Mouse (Mus musculus) MEL (cell line): Measurements from ENCODE around the gene Entpd7. TPM values are rescaled to one million over a fixed set of nuclear protein-coding genes. Genes with fewer than 3 reads are reported as not detected.

ENCODE experiments used
- DNase-seq: peaks from one replicate; pipeline ENCODE4 v3.0.0; 2011; ENCODE audit warnings: low read depth, low spot score
- H3K27ac ChIP-seq: 2 replicates; pipeline ENCODE4 v1.5.1; 2012; ENCODE audit warnings: low read depth, mild to moderate bottlenecking, control low read depth, low read length, moderate library complexity; ENCODE audit not compliant: control insufficient read depth
- H3K27me3 ChIP-seq, 2 experiments: fragments of 150-350 bp in 1 of 2; sonication (generic) in 1 of 2; 2 replicates each; pipeline ENCODE4 v1.6.1; 2012; ENCODE audit warnings: low read length in 2 of 2, mild to moderate bottlenecking in 2 of 2, improper control_type of control experiment in 1 of 2, moderate library complexity in 1 of 2; ENCODE audit not compliant: insufficient read depth in 2 of 2, control insufficient read depth in 1 of 2
- H3K36me3 ChIP-seq, 2 experiments: 2 replicates each; pipeline ENCODE4 v1.6.1; 2012 to 2014; ENCODE audit warnings: low read length in 2 of 2, improper control_type of control experiment in 1 of 2, inconsistent platforms in 1 of 2, mild to moderate bottlenecking in 1 of 2; ENCODE audit not compliant: insufficient read depth in 2 of 2, control insufficient read depth in 1 of 2
- H3K4me1 ChIP-seq, 2 experiments: fragments of 150-350 bp in 1 of 2; sonication (generic) in 1 of 2; 2 replicates each; pipeline ENCODE4 v1.6.1; 2012; ENCODE audit warnings: low read length in 2 of 2, improper control_type of control experiment in 1 of 2, mild to moderate bottlenecking in 1 of 2; ENCODE audit not compliant: insufficient read depth in 2 of 2, control insufficient read depth in 1 of 2
- H3K4me3 ChIP-seq, 2 experiments: fragments of 150-350 bp in 1 of 2; sonication (generic) in 1 of 2; 2 replicates each; pipeline ENCODE4 v1.5.1; 2012; ENCODE audit warnings: low read depth in 2 of 2, low read length in 2 of 2, mild to moderate bottlenecking in 2 of 2, moderate library complexity in 2 of 2, control low read depth in 1 of 2, improper control_type of control experiment in 1 of 2; ENCODE audit not compliant: control insufficient read depth in 1 of 2, insufficient read depth in 1 of 2
- H3K79me2 ChIP-seq: 2 replicates; pipeline ENCODE4 v1.6.1; 2012; ENCODE audit warnings: mild to moderate bottlenecking, low read length, moderate library complexity; ENCODE audit not compliant: control insufficient read depth, poor library complexity, insufficient read depth
- H3K9ac ChIP-seq: 2 replicates; pipeline ENCODE4 v1.6.1; 2012; ENCODE audit warnings: low read depth, mild to moderate bottlenecking, control low read depth, low read length, moderate library complexity; ENCODE audit not compliant: control insufficient read depth, poor library complexity, severe bottlenecking
- H3K9me3 ChIP-seq: fragments of 150-350 bp; sonication (generic); replicated peaks from 2 replicates; pipeline ENCODE4 v1.6.1; 2012; ENCODE audit warnings: mild to moderate bottlenecking, low read length, improper control_type of control experiment, moderate library complexity; ENCODE audit not compliant: insufficient read depth
- BHLHE40 ChIP-seq: IDR thresholded peaks from 2 replicates; pipeline ENCODE4 v1.6.1; 2012; ENCODE audit warnings: low read depth, mild to moderate bottlenecking, inconsistent platforms, low read length, improper control_type of control experiment, borderline replicate concordance
- CHD1 ChIP-seq: IDR thresholded peaks from 2 replicates; pipeline ENCODE4 v1.6.1; 2012; ENCODE audit warnings: low read depth, mild to moderate bottlenecking, inconsistent platforms, low read length, improper control_type of control experiment
- CHD2 ChIP-seq: IDR thresholded peaks from 2 replicates; pipeline ENCODE4 v1.6.1; 2011; ENCODE audit warnings: low read length, improper control_type of control experiment
- E2F4 ChIP-seq: IDR thresholded peaks from 2 replicates; pipeline ENCODE4 v1.6.1; 2011; ENCODE audit warnings: low read depth, low read length, improper control_type of control experiment, borderline replicate concordance
- ELF1 ChIP-seq: IDR thresholded peaks from 2 replicates; pipeline ENCODE4 v1.6.1; 2014; ENCODE audit warnings: low read depth, mild to moderate bottlenecking, inconsistent platforms, low read length, improper control_type of control experiment, moderate library complexity
- ETS1 ChIP-seq: IDR thresholded peaks from 2 replicates; pipeline ENCODE4 v1.6.1; 2012; ENCODE audit warnings: low read depth, mild to moderate bottlenecking, inconsistent platforms, low read length, improper control_type of control experiment, moderate library complexity
- GABPA ChIP-seq: IDR thresholded peaks from 2 replicates; pipeline ENCODE4 v1.6.1; 2012; ENCODE audit warnings: low read depth, mild to moderate bottlenecking, inconsistent platforms, low read length, improper control_type of control experiment, moderate library complexity
- GATA1 ChIP-seq: IDR thresholded peaks from 2 replicates; pipeline ENCODE4 v1.6.1; 2011; ENCODE audit warnings: low read depth, low read length, improper control_type of control experiment
- HCFC1 ChIP-seq: IDR thresholded peaks from 2 replicates; pipeline ENCODE4 v1.6.1; 2012; ENCODE audit warnings: low read depth, mild to moderate bottlenecking, inconsistent platforms, low read length, improper control_type of control experiment, moderate library complexity
- JUND ChIP-seq: IDR thresholded peaks from 2 replicates; pipeline ENCODE4 v1.6.1; 2011; ENCODE audit warnings: low read depth, mild to moderate bottlenecking, improper control_type of control experiment, low read length
- KAT2A ChIP-seq: conservative IDR thresholded peaks from 2 replicates; pipeline ENCODE4 v1.6.1; 2012; ENCODE audit warnings: low read depth, low read length, improper control_type of control experiment, inconsistent platforms
- MAFK ChIP-seq: IDR thresholded peaks from 2 replicates; pipeline ENCODE4 v1.6.1; 2011; ENCODE audit warnings: low read depth, mild to moderate bottlenecking, low read length, improper control_type of control experiment, borderline replicate concordance
- MAX ChIP-seq: IDR thresholded peaks from 2 replicates; pipeline ENCODE4 v1.6.1; 2011; ENCODE audit warnings: low read length, improper control_type of control experiment
- MAZ ChIP-seq: IDR thresholded peaks from 2 replicates; pipeline ENCODE4 v1.6.1; 2012; ENCODE audit warnings: low read depth, mild to moderate bottlenecking, inconsistent platforms, low read length, improper control_type of control experiment
- MEF2A ChIP-seq: IDR thresholded peaks from 2 replicates; pipeline ENCODE4 v1.6.1; 2014; ENCODE audit warnings: low read depth, mild to moderate bottlenecking, inconsistent platforms, low read length, improper control_type of control experiment; ENCODE audit not compliant: poor library complexity, insufficient replicate concordance, severe bottlenecking; ENCODE audit errors: extremely low read depth
- MXI1 ChIP-seq: IDR thresholded peaks from 2 replicates; pipeline ENCODE4 v1.6.1; 2011; ENCODE audit warnings: mild to moderate bottlenecking, low read depth, low read length, improper control_type of control experiment
- MYB ChIP-seq: IDR thresholded peaks from 2 replicates; pipeline ENCODE4 v1.6.1; 2011; ENCODE audit warnings: mild to moderate bottlenecking, low read depth, low read length, improper control_type of control experiment
- MYC ChIP-seq: IDR thresholded peaks from 2 replicates; pipeline ENCODE4 v1.6.1; 2011; ENCODE audit warnings: low read depth, mild to moderate bottlenecking, low read length, improper control_type of control experiment, moderate library complexity
- NELFE ChIP-seq: IDR thresholded peaks from 2 replicates; pipeline ENCODE4 v1.6.1; 2011; ENCODE audit warnings: low read depth, low read length, improper control_type of control experiment
- NRF1 ChIP-seq: IDR thresholded peaks from 2 replicates; pipeline ENCODE4 v1.6.1; 2014; ENCODE audit warnings: low read depth, mild to moderate bottlenecking, inconsistent platforms, low read length, improper control_type of control experiment, moderate library complexity; ENCODE audit not compliant: poor library complexity, insufficient read depth, severe bottlenecking
- POLR2A ChIP-seq, 2 experiments: IDR thresholded peaks; 2 replicates each; pipeline ENCODE4 v1.6.1; 2011 to 2012; ENCODE audit warnings: low read length in 2 of 2, mild to moderate bottlenecking in 2 of 2, control low read depth in 1 of 2, improper control_type of control experiment in 1 of 2, low read depth in 1 of 2, moderate library complexity in 1 of 2; ENCODE audit not compliant: control insufficient read depth in 1 of 2, insufficient read depth in 1 of 2, poor library complexity in 1 of 2
- POLR2AphosphoS2 ChIP-seq: IDR thresholded peaks from 2 replicates; pipeline ENCODE4 v1.6.1; 2011; ENCODE audit warnings: low read length, improper control_type of control experiment
- POLR2AphosphoS5 ChIP-seq: IDR thresholded peaks from 2 replicates; pipeline ENCODE4 v1.6.1; 2012; ENCODE audit warnings: low read depth, borderline replicate concordance, mild to moderate bottlenecking, inconsistent platforms, low read length, moderate library complexity, mixed read lengths
- RAD21 ChIP-seq: IDR thresholded peaks from 2 replicates; pipeline ENCODE4 v1.6.1; 2011; ENCODE audit warnings: mild to moderate bottlenecking, low read depth, low read length, improper control_type of control experiment
- RCOR1 ChIP-seq: IDR thresholded peaks from 2 replicates; pipeline ENCODE4 v1.6.1; 2012; ENCODE audit warnings: low read depth, mild to moderate bottlenecking, inconsistent platforms, low read length, improper control_type of control experiment
- SIN3A ChIP-seq: IDR thresholded peaks from 2 replicates; pipeline ENCODE4 v1.6.1; 2012; ENCODE audit warnings: low read length, improper control_type of control experiment, inconsistent platforms
- SMC3 ChIP-seq: IDR thresholded peaks from 2 replicates; pipeline ENCODE4 v1.6.1; 2011; ENCODE audit warnings: low read depth, low read length, improper control_type of control experiment
- TAL1 ChIP-seq: IDR thresholded peaks from 2 replicates; pipeline ENCODE4 v1.6.1; 2012; ENCODE audit warnings: mild to moderate bottlenecking, inconsistent platforms, low read length, moderate library complexity, mixed read lengths
- TBP ChIP-seq: IDR thresholded peaks from 2 replicates; pipeline ENCODE4 v1.8.0; 2011; ENCODE audit warnings: low read depth, low read length, improper control_type of control experiment
- TCF12 ChIP-seq: IDR thresholded peaks from 2 replicates; pipeline ENCODE4 v1.6.1; 2014; ENCODE audit warnings: low read depth, mild to moderate bottlenecking, inconsistent platforms, low read length, improper control_type of control experiment, moderate library complexity
- UBTF ChIP-seq: IDR thresholded peaks from 2 replicates; pipeline ENCODE4 v1.6.1; 2012; ENCODE audit warnings: low read depth, mild to moderate bottlenecking, inconsistent platforms, low read length, improper control_type of control experiment, moderate library complexity, borderline replicate concordance; ENCODE audit not compliant: insufficient read depth
- USF2 ChIP-seq, 2 experiments: IDR thresholded peaks; 2 replicates each; pipeline ENCODE4 v1.6.1; 2011 to 2012; ENCODE audit warnings: improper control_type of control experiment in 2 of 2, low read length in 2 of 2, borderline replicate concordance in 1 of 2, inconsistent platforms in 1 of 2, low read depth in 1 of 2, mild to moderate bottlenecking in 1 of 2; ENCODE audit not compliant: insufficient read depth in 1 of 2
- ZC3H11A ChIP-seq: IDR thresholded peaks from 2 replicates; pipeline ENCODE4 v1.6.1; 2012; ENCODE audit warnings: low read depth, mild to moderate bottlenecking, inconsistent platforms, low read length, improper control_type of control experiment
- ZKSCAN1 ChIP-seq: IDR thresholded peaks from 2 replicates; pipeline ENCODE4 v1.6.1; 2012; ENCODE audit warnings: low read depth, mild to moderate bottlenecking, inconsistent platforms, low read length, improper control_type of control experiment, moderate library complexity
- ZMIZ1 ChIP-seq: IDR thresholded peaks from 2 replicates; pipeline ENCODE4 v1.6.1; 2012; ENCODE audit warnings: low read depth, mild to moderate bottlenecking, inconsistent platforms, low read length, improper control_type of control experiment, moderate library complexity
- polyA plus RNA-seq, 2 experiments: library from polyadenylated mRNA; stranded (reverse) in 1 of 2; unstranded in 1 of 2; fragments of >175 nt in 1 of 2; fragments of >200 nt in 1 of 2; gene quantifications; 2 replicates each; pipeline versions ENCODE4 v1.2.1 to v1.2.4; 2012; ENCODE audit warnings: low replicate concordance in 2 of 2, low read depth in 1 of 2; ENCODE audit not compliant: insufficient read length in 2 of 2, insufficient read depth in 1 of 2, missing spikeins in 1 of 2
- total RNA-seq: library from RNA; depleted of rRNA; stranded (reverse); fragments of 300-350 nt; gene quantifications from 2 replicates; pipeline ENCODE4 v1.2.3, GENCODE M21; 2012

The Entpd7 gene
- total and polyA plus RNA-seq, 3 experiments: 4.2 to 7.7 TPM; not detected in 1

GRCm38 (mm10) chr19:43711159-43711916 lies 21.9 kb downstream of the Entpd7 start:
- H3K9ac ChIP-seq: peak overlapping the region; percentile 64
- H3K9me3 ChIP-seq: no peaks in the 10 kb centered on the region
- H3K4me3 ChIP-seq: peak overlapping the region; percentile 52 to 60
- peaks cover 0 to 17% of the 10 kb centered on the region in 2 experiments; a peak in 2 of 4 replicates for H3K36me3 ChIP-seq
- peak overlapping the region; percentile 98 for H3K27ac ChIP-seq
- peak; percentile 92 for DNase-seq
- H3K79me2 ChIP-seq: no peaks in the 10 kb centered on the region; the same call in 1 of the 2 replicates
- H3K27me3 ChIP-seq: no peaks in the 10 kb centered on the region
- H3K4me1 ChIP-seq: peaks cover 7 to 16% of the 10 kb centered on the region in 2 experiments
- peak; percentile 95 for TF ChIP-seq MYC
- peak; percentile 98 for TF ChIP-seq RCOR1
- peak; percentile 72; the same call in 1 of the 2 replicates for TF ChIP-seq ZMIZ1
- no peak for TF ChIP-seq RAD21
- peak; percentile 84 for TF ChIP-seq GATA1
- no peak; the same call in 1 of the 2 replicates for TF ChIP-seq CHD2
- TF ChIP-seq TBP: peak; percentile 79
- TF ChIP-seq MAZ: peak; percentile 78
- TF ChIP-seq TAL1: no peak
- TF ChIP-seq UBTF: no peak
- TF ChIP-seq POLR2AphosphoS5: no peak
- peak; percentile 79 for TF ChIP-seq TCF12
- 0 out of 2 replicates have a peak, but pooled peaks have one; percentile 33 for TF ChIP-seq MAFK
- TF ChIP-seq SIN3A: peak; percentile 73
- TF ChIP-seq ETS1: peak; percentile 75; the same call in 1 of the 2 replicates
- TF ChIP-seq NRF1: no peak
- TF ChIP-seq E2F4: no peak
- peak; percentile 94 for TF ChIP-seq MAX
- TF ChIP-seq CHD1: peak; percentile 98
- peak; percentile 61; the same call in 1 of the 2 replicates for TF ChIP-seq POLR2AphosphoS2
- peak; percentile 82; the same call in 1 of the 2 replicates for TF ChIP-seq MXI1
- TF ChIP-seq BHLHE40: peak; percentile 38; the same call in 1 of the 2 replicates
- TF ChIP-seq KAT2A: no peak; the same call in 1 of the 2 replicates
- peak; percentile 67 for TF ChIP-seq NELFE
- TF ChIP-seq MEF2A: no peak
- peak; percentile 38 to 67; a peak in 2 of 4 replicates for TF ChIP-seq POLR2A (IDR thresholded peaks at IDR 0.05; ENCODE audit: control insufficient read depth in 1 of 2, insufficient read depth in 1 of 2, low read depth in 1 of 2, low read length in 2 of 2, poor library complexity in 1 of 2)
- TF ChIP-seq SMC3: no peak
- TF ChIP-seq GABPA: no peak
- TF ChIP-seq ELF1: peak; percentile 70
- TF ChIP-seq JUND: no peak
- TF ChIP-seq MYB: peak; percentile 94
- TF ChIP-seq USF2 (IDR thresholded peaks at IDR 0.05; ENCODE audit: borderline replicate concordance in 1 of 2, insufficient read depth in 1 of 2, low read depth in 1 of 2, low read length in 2 of 2): no peak
- peak; percentile 78 for TF ChIP-seq HCFC1
- TF ChIP-seq ZKSCAN1: peak; percentile 37; the same call in 1 of the 2 replicates
- no peak for TF ChIP-seq ZC3H11A
